Mouse (Mus musculus) ES-E14 (cell line): ENCODE measurements around the gene 1700013H16Rik.

Source experiments
- CHD2 ChIP-seq: IDR thresholded peaks from 2 replicates; pipeline ENCODE4 v1.6.1; 2014; ENCODE audit warnings: mild to moderate bottlenecking, low read depth, low read length, inconsistent platforms
- HCFC1 ChIP-seq: IDR thresholded peaks from 2 replicates; pipeline ENCODE4 v1.6.1; 2012; ENCODE audit warnings: low read length, inconsistent platforms, borderline replicate concordance; ENCODE audit not compliant: insufficient read depth
- MAFK ChIP-seq: IDR thresholded peaks from 2 replicates; pipeline ENCODE4 v1.6.1; 2014; ENCODE audit warnings: mild to moderate bottlenecking, low read depth, low read length, inconsistent platforms; ENCODE audit not compliant: insufficient read depth
- ZC3H11A ChIP-seq: IDR thresholded peaks from 2 replicates; pipeline ENCODE4 v1.6.1; 2012; ENCODE audit warnings: low read depth, mild to moderate bottlenecking, inconsistent platforms, low read length, borderline replicate concordance

DNA sequence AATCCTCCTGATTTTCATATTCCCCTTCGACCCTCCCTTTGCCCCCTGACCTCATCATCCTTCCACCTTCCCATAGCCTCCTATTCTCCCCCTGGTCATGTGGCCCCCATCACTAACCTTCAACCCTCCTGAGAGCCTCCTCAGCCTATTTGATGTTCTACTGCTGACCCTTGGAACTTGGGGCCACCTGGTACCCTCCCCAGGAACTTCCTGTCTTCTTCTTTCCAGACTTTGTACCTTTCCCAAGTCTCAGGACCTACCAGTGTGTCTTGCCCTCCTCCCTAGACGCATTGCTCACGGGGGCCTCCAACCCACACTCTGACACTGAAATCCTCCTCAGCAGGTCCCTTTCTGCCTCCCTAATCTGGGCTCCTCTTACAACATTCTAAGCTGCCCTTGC lies 55.0 kb downstream of the 1700013H16Rik start:
- TF ChIP-seq MAFK (no peak), CHD2 (no peak), HCFC1 (no peak), ZC3H11A (no peak)
